Mouse (Mus musculus): ENCODE measurements at regions not wholly inside any gene's neighbourhood (a gene's known extent, or its start where the extent isn't known, plus 50 kb on each side); places are given as distances from the start of the nearest gene placed in this dataset.

GRCm38 (mm10) chr6:51178061-51178791 is 254.2 kb upstream of the Nfe2l3 start:
- no peaks in the 10 kb centered on the region for H3K36me3 ChIP-seq (ENCODE audit: control insufficient read depth, insufficient read depth, low read length)
- H3K4me1 ChIP-seq (ENCODE audit: control insufficient read depth, insufficient read depth, insufficient read length, low read length) = peaks cover 3% of the 10 kb centered on the region; the same call in 1 of the 2 replicates
- no peak overlapping the region for H3K27ac ChIP-seq (ENCODE audit: insufficient read depth, low read depth, low read length)
- H3K4me3 ChIP-seq (ENCODE audit: low read depth, low read length) = no peak overlapping the region
- H3K27me3 ChIP-seq (ENCODE audit: control insufficient read depth, insufficient read depth, low read length) = peaks cover 77% of the 10 kb centered on the region
- no peak for TF ChIP-seq POLR2A (IDR thresholded peaks at IDR 0.05; ENCODE audit: low read depth, low read length)
- TF ChIP-seq CTCF (IDR thresholded peaks at IDR 0.05; ENCODE audit: extremely low read depth, insufficient read length, insufficient replicate concordance, low read depth, low read length) = no peak
- WGBS = 1% methylated on average over 32 of the region's 34 CpGs

GRCm38 (mm10) chr6:51178799-51179398 is 253.6 kb upstream of the Nfe2l3 start:
- Histone ChIP-seq H3K27me3 (ENCODE audit: control insufficient read depth, insufficient read depth, low read length) (peaks cover 77% of the 10 kb centered on the region), H3K36me3 (ENCODE audit: control insufficient read depth, insufficient read depth, low read length) (no peaks in the 10 kb centered on the region), H3K4me1 (ENCODE audit: control insufficient read depth, insufficient read depth, insufficient read length, low read length) (peaks cover 3% of the 10 kb centered on the region; the same call in 1 of the 2 replicates), H3K27ac (ENCODE audit: insufficient read depth, low read depth, low read length) (no peak overlapping the region), H3K4me3 (ENCODE audit: low read depth, low read length) (no peak overlapping the region)
- WGBS = 4% methylated on average over 17 of the region's 17 CpGs
- TF ChIP-seq CTCF (IDR thresholded peaks at IDR 0.05; ENCODE audit: extremely low read depth, insufficient read length, insufficient replicate concordance, low read depth, low read length) (no peak), POLR2A (IDR thresholded peaks at IDR 0.05; ENCODE audit: low read depth, low read length) (no peak)

- TF ChIP-seq POLR2A (IDR thresholded peaks at IDR 0.05; ENCODE audit: low read depth, low read length) (no peak), CTCF (IDR thresholded peaks at IDR 0.05; ENCODE audit: extremely low read depth, insufficient read length, insufficient replicate concordance, low read depth, low read length) (no peak)
- 17% methylated on average over 17 of the region's 17 CpGs for WGBS
- H3K36me3 ChIP-seq (ENCODE audit: control insufficient read depth, insufficient read depth, low read length) = no peaks in the 10 kb centered on the region
- no peak overlapping the region for H3K27ac ChIP-seq (ENCODE audit: insufficient read depth, low read depth, low read length)
- peaks cover 72% of the 10 kb centered on the region for H3K27me3 ChIP-seq (ENCODE audit: control insufficient read depth, insufficient read depth, low read length)
- H3K4me1 ChIP-seq (ENCODE audit: control insufficient read depth, insufficient read depth, insufficient read length, low read length) = no peaks in the 10 kb centered on the region
- H3K4me3 ChIP-seq (ENCODE audit: low read depth, low read length) = no peak overlapping the region
Observed at GRCm38 (mm10) chr6:51179741-51180537, 252.5 kb upstream of the Nfe2l3 start.

- Histone ChIP-seq H3K4me1 (ENCODE audit: control insufficient read depth, insufficient read depth, insufficient read length, low read length) (no peaks in the 10 kb centered on the region), H3K27me3 (ENCODE audit: control insufficient read depth, insufficient read depth, low read length) (peaks cover 76% of the 10 kb centered on the region), H3K36me3 (ENCODE audit: control insufficient read depth, insufficient read depth, low read length) (no peaks in the 10 kb centered on the region), H3K4me3 (ENCODE audit: low read depth, low read length) (no peak overlapping the region), H3K27ac (ENCODE audit: insufficient read depth, low read depth, low read length) (no peak overlapping the region)
- 16% methylated on average over 11 of the region's 11 CpGs for WGBS
- no peak for TF ChIP-seq POLR2A (IDR thresholded peaks at IDR 0.05; ENCODE audit: low read depth, low read length)
- no peak for TF ChIP-seq CTCF (IDR thresholded peaks at IDR 0.05; ENCODE audit: extremely low read depth, insufficient read length, insufficient replicate concordance, low read depth, low read length)
Observed at GRCm38 (mm10) chr6:51180881-51181875, 251.3 kb upstream of the Nfe2l3 start.

GRCm38 (mm10) chr6:51181905-51182304 is 250.6 kb upstream of the Nfe2l3 start:
- no peaks in the 10 kb centered on the region for H3K36me3 ChIP-seq (ENCODE audit: control insufficient read depth, insufficient read depth, low read length)
- no peak overlapping the region for H3K27ac ChIP-seq (ENCODE audit: insufficient read depth, low read depth, low read length)
- no peaks in the 10 kb centered on the region for H3K4me1 ChIP-seq (ENCODE audit: control insufficient read depth, insufficient read depth, insufficient read length, low read length)
- 38% methylated on average over 10 of the region's 10 CpGs for WGBS
- H3K4me3 ChIP-seq (ENCODE audit: low read depth, low read length) = no peak overlapping the region
- peaks cover 77% of the 10 kb centered on the region for H3K27me3 ChIP-seq (ENCODE audit: control insufficient read depth, insufficient read depth, low read length)
- no peak for TF ChIP-seq POLR2A (IDR thresholded peaks at IDR 0.05; ENCODE audit: low read depth, low read length)
- TF ChIP-seq CTCF (IDR thresholded peaks at IDR 0.05; ENCODE audit: extremely low read depth, insufficient read length, insufficient replicate concordance, low read depth, low read length) = no peak

GRCm38 (mm10) chr6:51182771-51183284 is 249.6 kb upstream of the Nfe2l3 start:
- WGBS = 19% methylated on average over 5 of the region's 5 CpGs
- H3K27ac ChIP-seq (ENCODE audit: insufficient read depth, low read depth, low read length) = no peak overlapping the region
- H3K36me3 ChIP-seq (ENCODE audit: control insufficient read depth, insufficient read depth, low read length) = no peaks in the 10 kb centered on the region
- no peaks in the 10 kb centered on the region for H3K4me1 ChIP-seq (ENCODE audit: control insufficient read depth, insufficient read depth, insufficient read length, low read length)
- H3K4me3 ChIP-seq (ENCODE audit: low read depth, low read length) = no peak overlapping the region
- peaks cover 77% of the 10 kb centered on the region for H3K27me3 ChIP-seq (ENCODE audit: control insufficient read depth, insufficient read depth, low read length)
- no peak for TF ChIP-seq POLR2A (IDR thresholded peaks at IDR 0.05; ENCODE audit: low read depth, low read length)
- no peak for TF ChIP-seq CTCF (IDR thresholded peaks at IDR 0.05; ENCODE audit: extremely low read depth, insufficient read length, insufficient replicate concordance, low read depth, low read length)

Measured in small intestine, adult 2 months (tissue).